Mouse (Mus musculus) E14TG2a.4 (cell line): ENCODE data around the gene Vmn1r15.

Experiments used
- CTCF ChIP-seq: conservative IDR thresholded peaks from 2 replicates; pipeline ENCODE4 v1.5.1; 2014; ENCODE audit warnings: low read length
- NANOG ChIP-seq: IDR thresholded peaks from 2 replicates; pipeline ENCODE4 v1.6.1; 2014; ENCODE audit warnings: borderline replicate concordance, low read length, mixed read lengths
- POU5F1 ChIP-seq: IDR thresholded peaks from 2 replicates; pipeline ENCODE4 v1.6.1; 2014; ENCODE audit warnings: low read length, borderline replicate concordance

- TF ChIP-seq CTCF, result no peak
- TF ChIP-seq NANOG, result no peak
- no peak for TF ChIP-seq POU5F1
These were observed 14.8 kb downstream of the Vmn1r15 start for GRCm38 (mm10) chr6:57272517-57272916.
